Mouse (Mus musculus) mature B cell (primary cell): ENCODE results near the gene Spsb3.

Experiments used
- in situ Hi-C: fragments of 300-500 bp; cut with MboI; formaldehyde crosslinking; loops from 2 replicates; pipeline ENCODE4 v1.14.3; 2019

Gene Spsb3

GRCm38 (mm10) chr17:24896241-24896992 lies 10.0 kb downstream of the Spsb3 start, which contains the start of gene Nme3:
Nme3 (plus strand) TSS chr17:24896500.
- in situ Hi-C loops, result no loop called here

- in situ Hi-C loops, result no loop called here
Observed at GRCm38 (mm10) chr17:24896993-24897269, 10.5 kb downstream of the Spsb3 start.

GRCm38 (mm10) chr17:24897600-24897999 lies 11.2 kb downstream of the Spsb3 start:
- in situ Hi-C loops, result no loop called here

GRCm38 (mm10) chr17:24898041-24898854 lies 11.8 kb downstream of the Spsb3 start:
- in situ Hi-C loops, result no loop called here

- in situ Hi-C loops, result no loop called here
Observed at GRCm38 (mm10) chr17:24899153-24899552, 12.7 kb downstream of the Spsb3 start.

- in situ Hi-C loops, result no loop called here
Observed at GRCm38 (mm10) chr17:24900014-24900413, 13.6 kb downstream of the Spsb3 start.

- in situ Hi-C loops, result no loop called here
Observed at GRCm38 (mm10) chr17:24902124-24902523, 15.7 kb downstream of the Spsb3 start.

GRCm38 (mm10) chr17:24902671-24903474 lies 16.4 kb downstream of the Spsb3 start:
- in situ Hi-C loops, result no loop called here

- in situ Hi-C loops, result no loop called here
Observed at GRCm38 (mm10) chr17:24903767-24904166, 17.3 kb downstream of the Spsb3 start.

- in situ Hi-C loops, result no loop called here
Observed at GRCm38 (mm10) chr17:24907591-24907990, 21.1 kb downstream of the Spsb3 start.

- in situ Hi-C loops, result no loop called here
Observed at GRCm38 (mm10) chr17:24913984-24914383, 27.5 kb downstream of the Spsb3 start.

- in situ Hi-C loops, result no loop called here
Observed at GRCm38 (mm10) chr17:24923246-24923645, 36.8 kb downstream of the Spsb3 start.

GRCm38 (mm10) chr17:24929506-24929905 lies 43.1 kb downstream of the Spsb3 start:
- in situ Hi-C loops, result no loop called here

GRCm38 (mm10) chr17:24932431-24932830 lies 46.0 kb downstream of the Spsb3 start:
- in situ Hi-C loops, result no loop called here

- in situ Hi-C loops, result no loop called here
Observed at GRCm38 (mm10) chr17:24933163-24933562, 46.7 kb downstream of the Spsb3 start.

- in situ Hi-C loops, result no loop called here
Observed at GRCm38 (mm10) chr17:24934926-24935325, 48.5 kb downstream of the Spsb3 start.

GRCm38 (mm10) chr17:24935666-24936065 lies 49.2 kb downstream of the Spsb3 start:
- in situ Hi-C loops, result no loop called here

GRCm38 (mm10) chr17:24936259-24937237 lies 50.1 kb downstream of the Spsb3 start, which contains the start of gene Mapk8ip3:
Mapk8ip3 (minus strand) TSS chr17:24936977.
- in situ Hi-C loops, result no loop called here

- in situ Hi-C loops, result no loop called here
Observed at GRCm38 (mm10) chr17:24937266-24937665, 50.8 kb downstream of the Spsb3 start.
